Mouse (Mus musculus): Measurements from ENCODE around the gene A230050P20Rik. TPM values are rescaled to one million over a fixed set of nuclear protein-coding genes. Genes with fewer than 3 reads are reported as not detected.

A230050P20Rik gene
- polyA plus RNA-seq, 1 experiment from 2014 or later = 6.3 TPM

GRCm38 (mm10) chr9:20888386-20888765 lies 19.9 kb downstream of the A230050P20Rik start:
- H3K27ac ChIP-seq (replicated peaks; ENCODE audit: low read depth, low read length) = peak overlapping the region; percentile 87
- WGBS = under 1% methylated on average over 17 of the region's 30 CpGs
- peaks cover 4% of the 10 kb centered on the region; the same call in 1 of the 2 replicates for H3K9me3 ChIP-seq (ENCODE audit: control insufficient read depth, low read length)
- H3K4me1 ChIP-seq (ENCODE audit: control insufficient read depth, insufficient read depth, low read length) = no peaks in the 10 kb centered on the region
- no peaks in the 10 kb centered on the region for H3K27me3 ChIP-seq (replicated peaks; ENCODE audit: control insufficient read depth, insufficient read depth, low read length)
- peak overlapping the region; percentile 84 for H3K4me2 ChIP-seq (ENCODE audit: low read depth, low read length)
- peak overlapping the region; percentile 82 for H3K4me3 ChIP-seq (ENCODE audit: low read depth, low read length)
- no peak for DNase-seq (ENCODE audit: low spot score)
- peak overlapping the region; percentile 90 for H3K9ac ChIP-seq (ENCODE audit: low read depth, low read length)
- peak; percentile 23 for ATAC-seq (ENCODE audit: low read depth)
- H3K36me3 ChIP-seq (ENCODE audit: control insufficient read depth, insufficient read depth, low read length) = peaks cover 43% of the 10 kb centered on the region

- WGBS = 79% methylated on average over 29 of the region's 29 CpGs
- Histone ChIP-seq H3K27me3 (replicated peaks; ENCODE audit: control insufficient read depth, insufficient read depth, low read length) (no peaks in the 10 kb centered on the region), H3K27ac (replicated peaks; ENCODE audit: low read depth, low read length) (no peak overlapping the region), H3K9ac (ENCODE audit: low read depth, low read length) (peak overlapping the region; percentile 90), H3K4me3 (ENCODE audit: low read depth, low read length) (peak overlapping the region; percentile 82), H3K9me3 (ENCODE audit: control insufficient read depth, low read length) (peaks cover 4% of the 10 kb centered on the region; the same call in 1 of the 2 replicates), H3K4me1 (ENCODE audit: control insufficient read depth, insufficient read depth, low read length) (no peaks in the 10 kb centered on the region), H3K4me2 (ENCODE audit: low read depth, low read length) (peak overlapping the region; percentile 84), H3K36me3 (ENCODE audit: control insufficient read depth, insufficient read depth, low read length) (peaks cover 53% of the 10 kb centered on the region)
- DNase-seq (ENCODE audit: low spot score) = peak; percentile 58
- ATAC-seq (ENCODE audit: low read depth) = no peak
These were observed 21.0 kb downstream of the A230050P20Rik start for GRCm38 (mm10) chr9:20889185-20890141.

- no peak for ATAC-seq (ENCODE audit: low read depth)
- Histone ChIP-seq H3K4me1 (ENCODE audit: control insufficient read depth, insufficient read depth, low read length) (no peaks in the 10 kb centered on the region), H3K4me2 (ENCODE audit: low read depth, low read length) (no peak overlapping the region), H3K36me3 (ENCODE audit: control insufficient read depth, insufficient read depth, low read length) (peaks cover 63% of the 10 kb centered on the region), H3K9me3 (ENCODE audit: control insufficient read depth, low read length) (no peaks in the 10 kb centered on the region), H3K27me3 (replicated peaks; ENCODE audit: control insufficient read depth, insufficient read depth, low read length) (no peaks in the 10 kb centered on the region), H3K4me3 (ENCODE audit: low read depth, low read length) (no peak overlapping the region), H3K27ac (replicated peaks; ENCODE audit: low read depth, low read length) (no peak overlapping the region), H3K9ac (ENCODE audit: low read depth, low read length) (no peak overlapping the region)
- no peak for DNase-seq (ENCODE audit: low spot score)
- WGBS = 89% methylated on average over 5 of the region's 5 CpGs
These were observed 22.0 kb downstream of the A230050P20Rik start for GRCm38 (mm10) chr9:20890411-20890810.

- no peak overlapping the region for H3K4me3 ChIP-seq (ENCODE audit: low read depth, low read length)
- peaks cover 74% of the 10 kb centered on the region for H3K36me3 ChIP-seq (ENCODE audit: control insufficient read depth, insufficient read depth, low read length)
These were observed 23.1 kb downstream of the A230050P20Rik start for GRCm38 (mm10) chr9:20891339-20892103.

GRCm38 (mm10) chr9:20892104-20892653 lies 23.7 kb downstream of the A230050P20Rik start:
- Histone ChIP-seq H3K4me2 (ENCODE audit: low read depth, low read length) (no peak overlapping the region), H3K27ac (replicated peaks; ENCODE audit: low read depth, low read length) (no peak overlapping the region), H3K4me3 (ENCODE audit: low read depth, low read length) (no peak overlapping the region), H3K9me3 (ENCODE audit: control insufficient read depth, low read length) (no peaks in the 10 kb centered on the region), H3K27me3 (replicated peaks; ENCODE audit: control insufficient read depth, insufficient read depth, low read length) (no peaks in the 10 kb centered on the region), H3K9ac (ENCODE audit: low read depth, low read length) (no peak overlapping the region), H3K4me1 (ENCODE audit: control insufficient read depth, insufficient read depth, low read length) (peaks cover 1% of the 10 kb centered on the region; the same call in 1 of the 2 replicates), H3K36me3 (ENCODE audit: control insufficient read depth, insufficient read depth, low read length) (peaks cover 77% of the 10 kb centered on the region)
- ATAC-seq (ENCODE audit: low read depth) (no peak), DNase-seq (ENCODE audit: low spot score) (no peak)
- 68% methylated on average over 5 of the region's 5 CpGs for WGBS

More at GRCm38 (mm10) chr9:20891339-20892103, 23.1 kb downstream of the A230050P20Rik start:
- H3K4me2 ChIP-seq (ENCODE audit: low read depth, low read length) = no peak overlapping the region
- no peaks in the 10 kb centered on the region for H3K9me3 ChIP-seq (ENCODE audit: control insufficient read depth, low read length)
- no peak overlapping the region for H3K27ac ChIP-seq (replicated peaks; ENCODE audit: low read depth, low read length)
- ATAC-seq (ENCODE audit: low read depth) (no peak), DNase-seq (ENCODE audit: low spot score) (no peak)
- no peak overlapping the region for H3K9ac ChIP-seq (ENCODE audit: low read depth, low read length)
- H3K27me3 ChIP-seq (replicated peaks; ENCODE audit: control insufficient read depth, insufficient read depth, low read length) = no peaks in the 10 kb centered on the region
- WGBS = 82% methylated on average over 26 of the region's 26 CpGs
- no peaks in the 10 kb centered on the region for H3K4me1 ChIP-seq (ENCODE audit: control insufficient read depth, insufficient read depth, low read length)

- WGBS = 60% methylated on average over 5 of the region's 5 CpGs
- DNase-seq (ENCODE audit: low spot score) (no peak), ATAC-seq (ENCODE audit: low read depth) (no peak)
- H3K9ac ChIP-seq (ENCODE audit: low read depth, low read length) = no peak overlapping the region
- H3K27me3 ChIP-seq (replicated peaks; ENCODE audit: control insufficient read depth, insufficient read depth, low read length) = no peaks in the 10 kb centered on the region
- H3K4me2 ChIP-seq (ENCODE audit: low read depth, low read length) = no peak overlapping the region
- no peak overlapping the region for H3K27ac ChIP-seq (replicated peaks; ENCODE audit: low read depth, low read length)
- H3K9me3 ChIP-seq (ENCODE audit: control insufficient read depth, low read length) = no peaks in the 10 kb centered on the region
- no peak overlapping the region for H3K4me3 ChIP-seq (ENCODE audit: low read depth, low read length)
- peaks cover 7% of the 10 kb centered on the region; the same call in 1 of the 2 replicates for H3K4me1 ChIP-seq (ENCODE audit: control insufficient read depth, insufficient read depth, low read length)
- H3K36me3 ChIP-seq (ENCODE audit: control insufficient read depth, insufficient read depth, low read length) = peaks cover 77% of the 10 kb centered on the region
These were observed 24.6 kb downstream of the A230050P20Rik start for GRCm38 (mm10) chr9:20893069-20893468.

- DNase-seq (ENCODE audit: low spot score) (no peak), ATAC-seq (ENCODE audit: low read depth) (no peak)
- 89% methylated on average over 13 of the region's 13 CpGs for WGBS
- peaks cover 7% of the 10 kb centered on the region; the same call in 1 of the 2 replicates for H3K4me1 ChIP-seq (ENCODE audit: control insufficient read depth, insufficient read depth, low read length)
- H3K9me3 ChIP-seq (ENCODE audit: control insufficient read depth, low read length) = no peaks in the 10 kb centered on the region
- H3K9ac ChIP-seq (ENCODE audit: low read depth, low read length) = no peak overlapping the region
- no peak overlapping the region for H3K27ac ChIP-seq (replicated peaks; ENCODE audit: low read depth, low read length)
- H3K4me3 ChIP-seq (ENCODE audit: low read depth, low read length) = no peak overlapping the region
- no peak overlapping the region for H3K4me2 ChIP-seq (ENCODE audit: low read depth, low read length)
- no peaks in the 10 kb centered on the region for H3K27me3 ChIP-seq (replicated peaks; ENCODE audit: control insufficient read depth, insufficient read depth, low read length)
- H3K36me3 ChIP-seq (ENCODE audit: control insufficient read depth, insufficient read depth, low read length) = peaks cover 77% of the 10 kb centered on the region
These were observed 25.3 kb downstream of the A230050P20Rik start for GRCm38 (mm10) chr9:20893590-20894343.

- no peak overlapping the region for H3K4me3 ChIP-seq (ENCODE audit: low read depth, low read length)
- DNase-seq (ENCODE audit: low spot score) (no peak), ATAC-seq (ENCODE audit: low read depth) (no peak)
- no peak overlapping the region for H3K9ac ChIP-seq (ENCODE audit: low read depth, low read length)
- H3K4me1 ChIP-seq (ENCODE audit: control insufficient read depth, insufficient read depth, low read length) = peaks cover 7% of the 10 kb centered on the region; the same call in 1 of the 2 replicates
- H3K27me3 ChIP-seq (replicated peaks; ENCODE audit: control insufficient read depth, insufficient read depth, low read length) = no peaks in the 10 kb centered on the region
- H3K4me2 ChIP-seq (ENCODE audit: low read depth, low read length) = no peak overlapping the region
- no peak overlapping the region for H3K27ac ChIP-seq (replicated peaks; ENCODE audit: low read depth, low read length)
- no peaks in the 10 kb centered on the region for H3K9me3 ChIP-seq (ENCODE audit: control insufficient read depth, low read length)
- H3K36me3 ChIP-seq (ENCODE audit: control insufficient read depth, insufficient read depth, low read length) = peaks cover 72% of the 10 kb centered on the region
- 93% methylated on average over 12 of the region's 15 CpGs for WGBS
These were observed 26.2 kb downstream of the A230050P20Rik start for GRCm38 (mm10) chr9:20894629-20895028.
